Mouse (Mus musculus): Measurements from ENCODE around the gene Rbfox1.

The Rbfox1 gene

GRCm38 (mm10) chr16:6380924-6381323 lies 495.8 kb downstream of the Rbfox1 start:
- no peak for DNase-seq

- no peak for DNase-seq
Observed at GRCm38 (mm10) chr16:6381572-6381971, 496.4 kb downstream of the Rbfox1 start.

GRCm38 (mm10) chr16:6382712-6383111 lies 497.6 kb downstream of the Rbfox1 start:
- DNase-seq = no peak

GRCm38 (mm10) chr16:6390278-6390930 lies 505.2 kb downstream of the Rbfox1 start:
- no peak for DNase-seq

GRCm38 (mm10) chr16:6396676-6397409 lies 511.7 kb downstream of the Rbfox1 start:
- no peak for DNase-seq

- DNase-seq = no peak
Observed at GRCm38 (mm10) chr16:6397635-6398034, 512.5 kb downstream of the Rbfox1 start.

GRCm38 (mm10) chr16:6402816-6403215 lies 517.7 kb downstream of the Rbfox1 start:
- no peak for DNase-seq

GRCm38 (mm10) chr16:6414846-6415245 lies 529.7 kb downstream of the Rbfox1 start:
- no peak for DNase-seq

GRCm38 (mm10) chr16:6421623-6422145 lies 536.5 kb downstream of the Rbfox1 start:
- no peak for DNase-seq

GRCm38 (mm10) chr16:6423878-6424409 lies 538.8 kb downstream of the Rbfox1 start:
- no peak for DNase-seq

GRCm38 (mm10) chr16:6424738-6425137 lies 539.6 kb downstream of the Rbfox1 start:
- no peak for DNase-seq

- no peak for DNase-seq
Observed at GRCm38 (mm10) chr16:6427292-6428281, 542.4 kb downstream of the Rbfox1 start.

GRCm38 (mm10) chr16:6430981-6431380 lies 545.8 kb downstream of the Rbfox1 start:
- no peak for DNase-seq

GRCm38 (mm10) chr16:6436445-6436844 lies 551.3 kb downstream of the Rbfox1 start:
- DNase-seq = no peak

- no peak for DNase-seq
Observed at GRCm38 (mm10) chr16:6448250-6448649, 563.1 kb downstream of the Rbfox1 start.

GRCm38 (mm10) chr16:6455349-6455748 lies 570.2 kb downstream of the Rbfox1 start:
- DNase-seq = no peak

- no peak for DNase-seq
Observed at GRCm38 (mm10) chr16:6479094-6479590, 594.0 kb downstream of the Rbfox1 start.

GRCm38 (mm10) chr16:6479616-6480410 lies 594.7 kb downstream of the Rbfox1 start:
- no peak for DNase-seq

GRCm38 (mm10) chr16:6480411-6480728 lies 595.2 kb downstream of the Rbfox1 start:
- no peak for DNase-seq

GRCm38 (mm10) chr16:6483628-6484027 lies 598.5 kb downstream of the Rbfox1 start:
- no peak for DNase-seq

GRCm38 (mm10) chr16:6485631-6486030 lies 600.5 kb downstream of the Rbfox1 start:
- no peak for DNase-seq

- no peak for DNase-seq
Observed at GRCm38 (mm10) chr16:6502219-6502618, 617.1 kb downstream of the Rbfox1 start.

All from thymus, adult 18-20 months (tissue).